Mouse (Mus musculus): ENCODE data around the gene Fam160a1. TPM values are rescaled to one million over a fixed set of nuclear protein-coding genes. Genes with fewer than 3 reads are reported as not detected.

The Fam160a1 gene
- polyA plus RNA-seq, 1 experiment from 2014 or later: 9.4 TPM

GRCm38 (mm10) chr3:85652727-85653665 is 164.1 kb downstream of the Fam160a1 start:
- peaks cover 4% of the 10 kb centered on the region; the same call in 1 of the 2 replicates for H3K36me3 ChIP-seq
- WGBS: 59% methylated on average over 4 of the region's 4 CpGs
- H3K4me2 ChIP-seq (replicated peaks): no peak overlapping the region
- no peak overlapping the region for H3K9ac ChIP-seq
- H3K4me1 ChIP-seq: 0 out of 2 replicates have a peak, but pooled peaks cover 5% of the 10 kb centered on the region
- H3K27ac ChIP-seq (replicated peaks): no peak overlapping the region; the same call in 1 of the 2 replicates
- no peaks in the 10 kb centered on the region for H3K9me3 ChIP-seq (replicated peaks)
- ATAC-seq (ENCODE audit: insufficient number of reproducible peaks, low FRiP score, low TSS enrichment, low read depth): no peak
- no peak overlapping the region for H3K4me3 ChIP-seq (replicated peaks)
- H3K27me3 ChIP-seq: no peaks in the 10 kb centered on the region

- WGBS: 96% methylated on average over 4 of the region's 4 CpGs
- no peak for ATAC-seq (ENCODE audit: insufficient number of reproducible peaks, low FRiP score, low TSS enrichment, low read depth)
- Histone ChIP-seq H3K36me3 (peaks cover 4% of the 10 kb centered on the region; the same call in 1 of the 2 replicates), H3K9me3 (replicated peaks) (no peaks in the 10 kb centered on the region), H3K9ac (no peak overlapping the region), H3K4me1 (no peaks in the 10 kb centered on the region), H3K27me3 (no peaks in the 10 kb centered on the region), H3K4me2 (replicated peaks) (no peak overlapping the region), H3K4me3 (replicated peaks) (no peak overlapping the region), H3K27ac (replicated peaks) (no peak overlapping the region)
Observed at GRCm38 (mm10) chr3:85649176-85649575, 167.9 kb downstream of the Fam160a1 start.

GRCm38 (mm10) chr3:85645517-85646004 is 171.5 kb downstream of the Fam160a1 start:
- ATAC-seq (ENCODE audit: insufficient number of reproducible peaks, low FRiP score, low TSS enrichment, low read depth): no peak
- Histone ChIP-seq H3K4me2 (replicated peaks) (no peak overlapping the region), H3K9me3 (replicated peaks) (no peaks in the 10 kb centered on the region), H3K27ac (replicated peaks) (no peak overlapping the region), H3K27me3 (no peaks in the 10 kb centered on the region), H3K4me3 (replicated peaks) (no peak overlapping the region), H3K36me3 (no peaks in the 10 kb centered on the region), H3K4me1 (no peaks in the 10 kb centered on the region), H3K9ac (no peak overlapping the region)
- 83% methylated on average over 7 of the region's 7 CpGs for WGBS

- ATAC-seq (ENCODE audit: insufficient number of reproducible peaks, low FRiP score, low TSS enrichment, low read depth): no peak
- Histone ChIP-seq H3K9ac (no peak overlapping the region), H3K9me3 (replicated peaks) (no peaks in the 10 kb centered on the region), H3K4me1 (no peaks in the 10 kb centered on the region), H3K4me3 (replicated peaks) (no peak overlapping the region), H3K4me2 (replicated peaks) (no peak overlapping the region), H3K27me3 (no peaks in the 10 kb centered on the region), H3K36me3 (no peaks in the 10 kb centered on the region), H3K27ac (replicated peaks) (no peak overlapping the region)
- 78% methylated on average over 3 of the region's 3 CpGs for WGBS
Observed at GRCm38 (mm10) chr3:85644814-85645213, 172.3 kb downstream of the Fam160a1 start.

- Histone ChIP-seq H3K4me1 (no peaks in the 10 kb centered on the region), H3K4me2 (replicated peaks) (no peak overlapping the region), H3K27ac (replicated peaks) (no peak overlapping the region; the same call in 1 of the 2 replicates), H3K27me3 (no peaks in the 10 kb centered on the region), H3K36me3 (no peaks in the 10 kb centered on the region), H3K9me3 (replicated peaks) (no peaks in the 10 kb centered on the region), H3K4me3 (replicated peaks) (no peak overlapping the region), H3K9ac (no peak overlapping the region)
- WGBS: 72% methylated on average over 3 of the region's 3 CpGs
- no peak for ATAC-seq (ENCODE audit: insufficient number of reproducible peaks, low FRiP score, low TSS enrichment, low read depth)
Observed at GRCm38 (mm10) chr3:85641751-85642150, 175.3 kb downstream of the Fam160a1 start.

- 83% methylated on average over 5 of the region's 5 CpGs for WGBS
- H3K9me3 ChIP-seq (replicated peaks): no peaks in the 10 kb centered on the region
Observed at GRCm38 (mm10) chr3:85636716-85637447, 180.2 kb downstream of the Fam160a1 start.

GRCm38 (mm10) chr3:85635591-85635990 is 181.5 kb downstream of the Fam160a1 start:
- no peak overlapping the region for H3K4me3 ChIP-seq (replicated peaks)
- no peak for ATAC-seq (ENCODE audit: insufficient number of reproducible peaks, low FRiP score, low TSS enrichment, low read depth)
- H3K36me3 ChIP-seq: no peaks in the 10 kb centered on the region
- H3K27ac ChIP-seq (replicated peaks): no peak overlapping the region
- H3K4me1 ChIP-seq: no peaks in the 10 kb centered on the region
- H3K4me2 ChIP-seq (replicated peaks): no peak overlapping the region
- no peaks in the 10 kb centered on the region for H3K27me3 ChIP-seq
- H3K9me3 ChIP-seq (replicated peaks): no peaks in the 10 kb centered on the region
- no peak overlapping the region for H3K9ac ChIP-seq
- WGBS: 81% methylated on average over 2 of the region's 2 CpGs

More at GRCm38 (mm10) chr3:85636716-85637447, 180.2 kb downstream of the Fam160a1 start:
- Histone ChIP-seq H3K27me3 (no peaks in the 10 kb centered on the region), H3K36me3 (no peaks in the 10 kb centered on the region), H3K4me1 (no peaks in the 10 kb centered on the region), H3K27ac (replicated peaks) (no peak overlapping the region), H3K4me2 (replicated peaks) (no peak overlapping the region), H3K4me3 (replicated peaks) (no peak overlapping the region), H3K9ac (no peak overlapping the region)
- no peak for ATAC-seq (ENCODE audit: insufficient number of reproducible peaks, low FRiP score, low TSS enrichment, low read depth)

GRCm38 (mm10) chr3:85635126-85635419 is 182.0 kb downstream of the Fam160a1 start:
- no peaks in the 10 kb centered on the region for H3K27me3 ChIP-seq
- WGBS: 56% methylated on average over 2 of the region's 2 CpGs
- H3K4me2 ChIP-seq (replicated peaks): no peak overlapping the region
- no peaks in the 10 kb centered on the region for H3K36me3 ChIP-seq
- no peak overlapping the region for H3K9ac ChIP-seq
- no peak overlapping the region for H3K27ac ChIP-seq (replicated peaks)
- no peaks in the 10 kb centered on the region for H3K9me3 ChIP-seq (replicated peaks)
- no peak for ATAC-seq (ENCODE audit: insufficient number of reproducible peaks, low FRiP score, low TSS enrichment, low read depth)
- H3K4me3 ChIP-seq (replicated peaks): no peak overlapping the region
- H3K4me1 ChIP-seq: no peaks in the 10 kb centered on the region

GRCm38 (mm10) chr3:85634389-85635125 is 182.5 kb downstream of the Fam160a1 start:
- WGBS: 80% methylated on average over 8 of the region's 8 CpGs
- H3K9me3 ChIP-seq (replicated peaks): no peaks in the 10 kb centered on the region
- no peak overlapping the region for H3K4me2 ChIP-seq (replicated peaks)
- no peak overlapping the region for H3K4me3 ChIP-seq (replicated peaks)
- H3K36me3 ChIP-seq: no peaks in the 10 kb centered on the region
- no peaks in the 10 kb centered on the region for H3K27me3 ChIP-seq
- no peaks in the 10 kb centered on the region for H3K4me1 ChIP-seq
- ATAC-seq (ENCODE audit: insufficient number of reproducible peaks, low FRiP score, low TSS enrichment, low read depth): no peak
- H3K27ac ChIP-seq (replicated peaks): no peak overlapping the region
- no peak overlapping the region for H3K9ac ChIP-seq

- WGBS: 76% methylated on average over 2 of the region's 2 CpGs
- Histone ChIP-seq H3K9ac (no peak overlapping the region), H3K36me3 (no peaks in the 10 kb centered on the region)
Observed at GRCm38 (mm10) chr3:85633733-85634132, 183.4 kb downstream of the Fam160a1 start.

More at GRCm38 (mm10) chr3:85633733-85634132, 183.4 kb downstream of the Fam160a1 start:
- H3K4me2 ChIP-seq (replicated peaks): no peak overlapping the region
- no peak for ATAC-seq (ENCODE audit: insufficient number of reproducible peaks, low FRiP score, low TSS enrichment, low read depth)
- H3K27ac ChIP-seq (replicated peaks): no peak overlapping the region
- H3K4me3 ChIP-seq (replicated peaks): no peak overlapping the region
- H3K4me1 ChIP-seq: no peaks in the 10 kb centered on the region
- no peaks in the 10 kb centered on the region for H3K9me3 ChIP-seq (replicated peaks)
- H3K27me3 ChIP-seq: no peaks in the 10 kb centered on the region
